Mouse (Mus musculus) hindbrain, embryonic 16.5 days (tissue): Measurements from ENCODE around the gene Rrp7a. TPM values are rescaled to one million over a fixed set of nuclear protein-coding genes. Genes with fewer than 3 reads are reported as not detected.

Experiments used
- ATAC-seq: fragments of 200-750 bp; cut with Nextera tagmentation; 2 replicates; pipeline ENCODE4 v1.8.0; 2017; ENCODE audit warnings: moderate TSS enrichment, moderate library complexity
- H3K27ac ChIP-seq: fragments of 300-500 bp; sonication (generic); 2 replicates; pipeline ENCODE4 v1.5.1; 2014; ENCODE audit warnings: low read depth, mild to moderate bottlenecking, control low read depth, low read length, moderate library complexity
- H3K27me3 ChIP-seq: fragments of 300-500 bp; sonication (generic); replicated peaks from 2 replicates; pipeline ENCODE4 v1.6.1; 2014; ENCODE audit warnings: low read length; ENCODE audit not compliant: control insufficient read depth, insufficient read depth
- H3K36me3 ChIP-seq: fragments of 300-500 bp; sonication (generic); 2 replicates; pipeline ENCODE4 v1.6.1; 2014; ENCODE audit warnings: mild to moderate bottlenecking, low read length, moderate library complexity, mixed read lengths; ENCODE audit not compliant: control insufficient read depth, insufficient read depth
- H3K4me1 ChIP-seq: fragments of 300-500 bp; sonication (generic); 2 replicates; pipeline ENCODE4 v1.6.1; 2014; ENCODE audit warnings: low read depth, low read length; ENCODE audit not compliant: control insufficient read depth, insufficient read depth
- H3K4me2 ChIP-seq: fragments of 300-500 bp; sonication (generic); 2 replicates; pipeline ENCODE4 v1.6.1; 2014; ENCODE audit warnings: mild to moderate bottlenecking, low read length, control low read depth, moderate library complexity
- H3K4me3 ChIP-seq: fragments of 300-500 bp; sonication (generic); 2 replicates; pipeline ENCODE4 v1.5.1; 2014; ENCODE audit warnings: mild to moderate bottlenecking, low read length, control low read depth, moderate library complexity
- H3K9ac ChIP-seq: fragments of 300-500 bp; sonication (generic); 2 replicates; pipeline ENCODE4 v1.6.1; 2014; ENCODE audit warnings: low read depth, mild to moderate bottlenecking, control low read depth, low read length, moderate library complexity
- H3K9me3 ChIP-seq: fragments of 300-500 bp; sonication (generic); 2 replicates; pipeline ENCODE4 v1.6.1; 2014; ENCODE audit warnings: mild to moderate bottlenecking, low read length, moderate library complexity; ENCODE audit not compliant: control insufficient read depth
- WGBS: fragments of 180-500 bp; shearing (Covaris S2); extraction: QIAGEN DNeasy Blood & Tissue Kit; methylation state at CpG from one replicate; pipeline ENCODE4 v1.1.7; 2014; 5-methylcytosine and 5-hydroxymethylcytosine counted together
- polyA plus RNA-seq: library from polyadenylated mRNA; unstranded; fragments of >200 nt; fragmentation: Nextera tagmentation; extraction: Ambion mirVana; gene quantifications from 2 replicates; pipeline ENCODE4 v1.2.1, GENCODE M21; 2015

Gene Rrp7a
- polyA plus RNA-seq, 1 experiment from 2014 or later: 78.2 TPM

DNA sequence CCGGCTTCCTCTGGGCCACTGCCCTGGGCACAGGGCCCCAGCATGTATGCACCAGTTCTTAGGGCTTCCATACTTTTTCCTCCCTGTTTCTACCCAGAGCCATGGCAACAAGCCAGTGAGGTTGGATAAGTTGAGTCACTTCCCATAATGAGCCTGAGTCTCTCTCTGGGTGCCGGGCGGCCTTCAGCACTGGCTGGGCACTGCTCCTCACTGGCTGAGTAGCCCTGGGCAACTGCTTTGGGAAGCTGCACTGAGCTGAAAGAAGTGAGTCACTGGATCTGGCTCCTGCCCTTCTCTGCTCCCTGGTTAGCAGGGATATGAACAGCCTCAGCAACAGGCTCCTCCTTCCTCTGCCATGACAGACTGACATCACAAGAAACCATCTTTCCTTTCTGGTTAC lies 44.0 kb upstream of the Rrp7a start:
- Histone ChIP-seq H3K36me3 (no peaks in the 10 kb centered on the region), H3K4me3 (no peak overlapping the region), H3K9ac (no peak overlapping the region), H3K4me1 (peaks cover 13% of the 10 kb centered on the region), H3K27me3 (no peaks in the 10 kb centered on the region), H3K4me2 (no peak overlapping the region), H3K27ac (no peak overlapping the region), H3K9me3 (no peaks in the 10 kb centered on the region)
- 84% methylated on average over 3 of the region's 3 CpGs for WGBS
- no peak for ATAC-seq

DNA sequence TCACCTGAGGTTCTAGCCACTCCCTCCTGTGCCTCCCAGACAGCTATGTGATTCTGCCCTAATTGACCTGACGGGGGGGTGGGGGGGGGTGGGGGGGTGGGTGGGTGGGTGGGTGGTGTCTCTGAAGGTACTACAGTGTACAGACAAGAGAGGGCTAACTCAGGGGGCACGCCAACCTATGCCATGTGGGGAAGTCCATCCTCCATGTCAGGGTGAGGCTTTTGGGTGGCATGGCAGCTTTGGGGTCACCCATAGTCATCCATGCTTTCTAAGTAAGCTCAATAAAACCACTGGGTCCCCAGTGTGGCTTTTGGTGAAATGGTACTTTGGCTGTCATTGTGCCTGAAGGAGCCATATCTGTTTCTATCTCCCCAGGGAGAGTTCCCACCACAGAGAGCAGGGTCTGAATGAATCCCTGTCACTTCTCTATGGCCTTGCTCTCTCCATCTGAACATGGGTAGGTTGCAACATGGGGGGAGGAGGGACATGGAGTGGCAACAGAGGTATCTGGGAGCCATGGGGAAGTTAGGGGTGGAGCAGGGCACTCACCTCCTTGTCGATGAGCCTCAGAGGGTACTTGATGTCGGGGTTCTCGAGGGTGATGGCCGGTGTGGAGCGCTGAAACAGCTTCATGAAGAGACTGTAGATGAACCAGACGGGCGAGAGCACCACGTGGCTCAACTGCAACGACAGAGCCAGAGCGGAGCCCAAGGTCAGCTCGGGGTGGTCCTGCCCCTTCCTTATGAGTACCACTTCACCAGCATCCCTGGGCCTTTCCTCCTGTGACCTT lies 43.1 kb upstream of the Rrp7a start:
- Histone ChIP-seq H3K4me2 (no peak overlapping the region), H3K4me1 (peaks cover 6% of the 10 kb centered on the region), H3K4me3 (no peak overlapping the region), H3K36me3 (no peaks in the 10 kb centered on the region), H3K27me3 (no peaks in the 10 kb centered on the region), H3K9ac (no peak overlapping the region), H3K9me3 (no peaks in the 10 kb centered on the region), H3K27ac (no peak overlapping the region)
- no peak for ATAC-seq
- 94% methylated on average over 12 of the region's 13 CpGs for WGBS

DNA sequence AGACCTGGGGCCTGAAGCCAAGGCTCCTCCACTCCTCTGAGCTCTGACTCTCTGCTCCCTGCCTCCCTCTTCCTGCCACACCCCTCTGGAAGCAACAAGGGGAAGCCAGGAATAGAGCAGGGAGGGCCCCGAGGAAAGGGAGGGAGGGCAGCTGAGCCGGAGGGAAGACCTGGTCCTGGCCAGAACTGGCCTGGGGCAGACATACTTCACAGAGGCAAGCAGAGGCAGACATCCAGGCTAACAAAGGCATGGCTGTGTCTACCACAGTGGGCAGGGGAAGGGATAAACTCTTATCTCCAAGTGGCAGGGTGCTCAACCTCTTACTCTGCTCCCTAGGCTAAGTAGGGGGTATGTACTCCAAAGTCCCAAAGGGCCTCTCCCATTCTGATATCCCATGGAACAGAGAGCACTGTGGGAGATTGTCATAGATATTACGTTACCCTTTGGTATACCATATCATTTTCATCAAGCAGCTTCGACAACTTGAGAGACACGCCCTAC lies 42.4 kb upstream of the Rrp7a start:
- Histone ChIP-seq H3K27me3 (no peaks in the 10 kb centered on the region), H3K36me3 (no peaks in the 10 kb centered on the region), H3K9me3 (no peaks in the 10 kb centered on the region), H3K4me1 (peaks cover 2% of the 10 kb centered on the region; the same call in 1 of the 2 replicates), H3K4me3 (no peak overlapping the region), H3K4me2 (no peak overlapping the region), H3K9ac (no peak overlapping the region), H3K27ac (no peak overlapping the region)
- WGBS: 78% methylated on average over 5 of the region's 5 CpGs
- ATAC-seq: no peak

DNA sequence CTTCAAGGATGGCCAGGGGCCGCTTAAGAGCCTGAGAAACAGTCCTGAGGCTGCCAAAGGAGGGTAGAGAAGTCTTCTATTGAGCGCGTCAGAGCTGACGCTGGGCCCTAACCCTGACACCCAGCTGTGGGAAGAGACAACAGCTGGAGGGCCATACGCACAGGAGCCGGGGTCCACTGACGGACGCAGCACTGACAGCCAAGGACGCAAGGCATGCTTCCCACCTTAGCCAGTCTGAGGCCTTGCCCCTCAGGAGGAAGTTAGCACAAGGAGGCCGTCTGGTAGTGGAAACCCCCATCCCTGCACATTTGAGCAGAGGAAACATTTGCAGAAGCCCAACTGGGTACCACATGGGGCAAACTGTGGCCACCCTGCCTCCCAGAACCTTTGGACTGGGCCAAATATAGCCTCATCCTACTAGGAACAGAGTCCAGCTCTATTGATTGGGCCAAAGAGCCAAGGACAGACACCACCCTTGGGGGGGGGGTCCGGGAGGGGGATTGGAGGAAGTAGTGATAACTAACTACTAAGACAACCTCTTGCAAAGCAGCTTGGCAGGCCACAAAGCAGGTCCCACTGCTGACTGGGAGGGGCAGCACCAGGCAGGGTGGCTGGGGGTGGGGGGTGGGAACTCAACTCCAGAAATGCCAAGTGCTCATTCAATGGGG lies 40.4 kb upstream of the Rrp7a start:
- Histone ChIP-seq H3K36me3 (peaks cover 14% of the 10 kb centered on the region), H3K27me3 (no peaks in the 10 kb centered on the region), H3K9ac (no peak overlapping the region), H3K4me2 (no peak overlapping the region), H3K9me3 (no peaks in the 10 kb centered on the region; the same call in 1 of the 2 replicates), H3K4me3 (no peak overlapping the region), H3K27ac (no peak overlapping the region), H3K4me1 (no peaks in the 10 kb centered on the region)
- 89% methylated on average over 11 of the region's 11 CpGs for WGBS
- ATAC-seq: no peak

DNA sequence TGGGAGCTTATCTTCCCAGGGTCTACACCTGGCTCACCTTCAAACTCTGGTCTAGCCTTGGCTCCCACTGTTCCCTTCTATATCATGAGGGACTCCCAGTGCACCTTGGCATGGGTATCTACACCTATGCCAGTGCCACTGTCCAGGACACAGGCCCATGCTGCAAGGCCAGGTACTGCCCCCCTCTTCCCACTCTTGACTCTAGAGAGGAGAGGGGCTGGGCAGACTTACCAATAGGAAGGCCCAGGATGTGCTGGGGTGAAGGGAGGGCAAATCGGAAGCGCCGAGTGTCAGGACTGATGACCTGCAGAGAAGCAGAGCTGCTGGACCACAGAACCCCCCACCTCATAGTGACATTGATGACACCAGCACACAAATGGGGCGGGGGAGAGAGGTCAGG lies 39.4 kb upstream of the Rrp7a start:
- Histone ChIP-seq H3K4me2 (no peak overlapping the region), H3K4me3 (no peak overlapping the region), H3K9me3 (peaks cover 3% of the 10 kb centered on the region), H3K27me3 (no peaks in the 10 kb centered on the region), H3K27ac (no peak overlapping the region), H3K9ac (no peak overlapping the region), H3K36me3 (peaks cover 21% of the 10 kb centered on the region), H3K4me1 (no peaks in the 10 kb centered on the region)
- 92% methylated on average over 4 of the region's 4 CpGs for WGBS
- ATAC-seq: no peak

DNA sequence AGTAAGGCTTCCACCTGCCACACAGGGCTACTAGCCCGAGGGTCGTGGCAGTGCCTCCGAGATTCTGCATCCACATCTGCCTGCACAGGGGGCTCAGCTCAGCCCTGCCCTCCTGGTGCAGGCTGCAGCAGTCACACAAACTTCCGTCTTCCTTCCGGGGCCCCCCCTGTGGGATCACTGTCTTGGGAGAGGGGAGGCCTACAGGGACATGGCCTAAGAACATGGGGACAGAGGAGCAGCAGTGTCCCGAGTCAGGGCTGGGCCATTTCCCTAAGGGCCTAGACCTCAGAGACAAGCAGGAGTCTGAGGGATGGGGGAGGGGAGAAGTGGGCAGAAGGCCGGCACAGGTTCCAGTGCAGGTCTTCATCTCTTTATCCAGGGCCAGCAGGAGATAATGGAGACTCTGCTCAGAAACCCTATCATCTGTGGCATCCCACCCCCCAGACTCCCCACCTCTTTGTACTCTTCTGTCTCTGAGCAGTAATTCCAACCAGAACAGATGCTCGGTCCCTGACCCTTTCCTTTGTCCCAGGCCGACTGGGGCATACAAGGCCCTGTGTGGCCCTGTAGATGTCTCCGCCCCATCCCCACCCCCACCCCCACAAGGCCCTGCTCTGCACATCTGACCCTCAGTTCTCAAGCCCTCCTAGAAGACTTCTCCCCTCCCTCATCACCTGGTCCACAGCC lies 38.6 kb upstream of the Rrp7a start:
- ATAC-seq: no peak
- Histone ChIP-seq H3K27me3 (no peaks in the 10 kb centered on the region), H3K27ac (no peak overlapping the region), H3K9ac (no peak overlapping the region), H3K36me3 (peaks cover 21% of the 10 kb centered on the region), H3K4me2 (no peak overlapping the region), H3K9me3 (peaks cover 3% of the 10 kb centered on the region), H3K4me3 (no peak overlapping the region), H3K4me1 (no peaks in the 10 kb centered on the region)
- 26% methylated on average over 10 of the region's 10 CpGs for WGBS

DNA sequence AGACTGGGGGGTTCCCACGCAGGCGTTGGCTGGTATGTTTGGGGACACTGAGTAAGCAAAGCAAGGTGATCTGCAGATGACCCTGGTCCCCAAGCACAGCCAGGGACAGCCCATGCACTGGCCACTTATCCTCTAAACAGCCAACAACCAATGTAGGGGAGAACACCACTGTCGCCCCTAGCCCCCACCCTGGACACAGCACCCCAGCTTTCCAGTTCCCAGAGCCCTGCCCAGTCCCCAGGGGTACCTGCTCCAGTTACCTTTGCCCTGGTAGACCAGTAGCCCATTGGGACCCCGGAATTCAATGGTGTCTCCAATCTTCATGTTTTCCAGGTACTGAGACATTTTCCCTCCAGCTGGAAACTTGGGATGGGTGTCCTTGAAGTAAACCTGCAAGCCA lies 38.0 kb upstream of the Rrp7a start:
- ATAC-seq: no peak
- 86% methylated on average over 4 of the region's 4 CpGs for WGBS
- H3K9ac ChIP-seq: no peak overlapping the region

DNA sequence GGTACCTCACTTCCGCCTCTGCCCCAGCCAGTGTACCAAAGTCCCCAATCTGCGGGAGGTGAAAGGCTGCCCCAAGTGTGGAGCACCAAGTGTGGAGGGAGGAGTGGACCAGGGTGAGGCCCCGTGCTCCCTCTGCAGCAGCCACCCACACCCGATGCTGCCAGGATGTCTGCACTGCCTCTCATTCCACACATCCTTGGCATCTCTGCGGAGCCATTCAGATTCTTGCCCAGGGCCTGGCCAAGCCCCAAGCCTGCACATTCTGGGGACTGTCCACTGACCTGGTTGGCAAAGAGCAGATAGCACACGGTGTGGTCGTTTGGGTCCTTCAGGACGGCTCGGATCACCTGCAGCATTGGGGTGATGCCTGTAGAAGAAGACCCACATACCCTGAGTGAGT lies 37.2 kb upstream of the Rrp7a start:
- H3K27ac ChIP-seq: no peak overlapping the region
- no peaks in the 10 kb centered on the region for H3K27me3 ChIP-seq
- H3K36me3 ChIP-seq: peaks cover 21% of the 10 kb centered on the region
- H3K4me1 ChIP-seq: no peaks in the 10 kb centered on the region
- no peak overlapping the region for H3K9ac ChIP-seq
- H3K4me3 ChIP-seq: no peak overlapping the region
- WGBS: 93% methylated on average over 9 of the region's 9 CpGs
- H3K9me3 ChIP-seq: peaks cover 3% of the 10 kb centered on the region
- H3K4me2 ChIP-seq: no peak overlapping the region
- ATAC-seq: no peak

More for the DNA sequence above, 38.0 kb upstream of the Rrp7a start:
- Histone ChIP-seq H3K27me3 (no peaks in the 10 kb centered on the region), H3K36me3 (peaks cover 21% of the 10 kb centered on the region), H3K4me3 (no peak overlapping the region), H3K9me3 (peaks cover 3% of the 10 kb centered on the region), H3K4me2 (no peak overlapping the region), H3K27ac (no peak overlapping the region), H3K4me1 (no peaks in the 10 kb centered on the region)

DNA sequence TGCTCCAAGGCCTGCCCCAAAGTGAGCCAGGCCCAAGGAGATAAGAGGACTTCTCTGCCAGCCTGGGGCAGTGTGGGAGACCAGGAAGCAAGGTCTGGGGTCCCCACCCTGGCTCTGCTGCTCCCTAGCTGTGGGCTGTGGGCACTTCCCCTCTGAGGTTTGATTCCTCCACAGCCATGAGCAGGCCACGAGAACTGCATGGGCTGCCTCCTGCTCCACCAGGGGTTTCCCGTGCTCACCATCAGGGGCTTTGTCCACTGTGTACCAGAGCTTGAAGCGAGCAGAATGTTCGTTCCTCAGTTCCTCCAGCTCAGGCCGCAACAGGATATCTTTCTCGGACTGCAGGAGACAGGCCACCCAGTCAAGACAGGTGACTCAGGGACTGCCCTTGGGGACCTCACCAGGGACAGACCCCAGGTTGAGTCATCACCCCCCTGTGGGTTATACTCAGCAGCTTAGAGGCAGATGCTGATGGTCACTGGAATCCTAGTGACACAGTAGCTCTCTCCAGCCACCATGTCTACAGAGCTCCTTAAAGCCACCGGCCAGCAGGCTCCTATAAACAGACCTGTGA lies 36.1 kb upstream of the Rrp7a start:
- no peak overlapping the region for H3K4me2 ChIP-seq
- H3K36me3 ChIP-seq: peaks cover 23% of the 10 kb centered on the region
- no peak for ATAC-seq
- no peaks in the 10 kb centered on the region for H3K27me3 ChIP-seq
- no peak overlapping the region for H3K27ac ChIP-seq
- H3K4me1 ChIP-seq: no peaks in the 10 kb centered on the region
- H3K9me3 ChIP-seq: peaks cover 3% of the 10 kb centered on the region
- no peak overlapping the region for H3K9ac ChIP-seq
- H3K4me3 ChIP-seq: no peak overlapping the region
- WGBS: 93% methylated on average over 7 of the region's 7 CpGs
